Mouse (Mus musculus) lung, adult 2 months (tissue): ENCODE data around the gene Hpf1.

Source experiments
- CTCF ChIP-seq: fragments of 200-500 bp; IDR thresholded peaks from 2 replicates; pipeline ENCODE4 v1.5.1; 2011; ENCODE audit warnings: mild to moderate bottlenecking, low read length, control low read depth; ENCODE audit not compliant: insufficient read depth
- POLR2A ChIP-seq: fragments of 200-500 bp; IDR thresholded peaks from 2 replicates; pipeline ENCODE4 v1.6.1; 2011; ENCODE audit warnings: low read depth, mild to moderate bottlenecking, control low read depth, low read length, borderline replicate concordance; ENCODE audit errors: extremely low read depth

DNA sequence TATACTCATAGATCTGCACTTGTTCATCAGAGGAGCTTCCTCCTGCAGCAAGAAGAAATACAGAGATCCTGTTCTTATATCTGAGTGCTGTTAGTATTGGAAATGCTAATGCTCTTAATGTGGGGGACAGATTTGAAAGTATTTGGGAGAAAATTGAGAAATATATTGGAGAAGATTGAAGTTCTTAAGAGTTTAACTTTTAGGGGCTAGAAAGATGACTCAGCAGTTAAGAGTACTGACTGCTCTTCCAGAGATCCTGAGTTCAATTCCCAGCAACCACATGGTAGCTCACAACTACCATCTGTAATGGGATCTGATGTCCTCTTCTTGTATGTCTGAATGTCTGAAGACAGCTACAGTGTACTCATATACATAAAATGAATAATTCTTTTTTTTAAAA lies 32.7 kb upstream of the Hpf1 start:
- TF ChIP-seq CTCF (no peak), POLR2A (no peak)
